Mouse (Mus musculus): ENCODE results near the gene Dnajc14. TPM values are rescaled to one million over a fixed set of nuclear protein-coding genes. Genes with fewer than 3 reads are reported as not detected.

Gene Dnajc14
- polyA plus RNA-seq, 1 experiment: 21.6 TPM

GRCm38 (mm10) chr10:128801981-128802495 is 1.8 kb upstream of the Dnajc14 start:
- H3K36me3 ChIP-seq (ENCODE audit: control insufficient read depth, insufficient read depth, low read length): no peaks in the 10 kb centered on the region
- no peak overlapping the region for H3K4me3 ChIP-seq (ENCODE audit: control insufficient read depth, insufficient read depth, low read length)
- TF ChIP-seq POLR2A (IDR thresholded peaks at IDR 0.05; ENCODE audit: control insufficient read depth, extremely low read depth, insufficient read depth, low read length, poor library complexity) (no peak), CTCF (IDR thresholded peaks at IDR 0.05; ENCODE audit: borderline replicate concordance, control insufficient read depth, extremely low read depth, insufficient read depth, low read length, poor library complexity) (no peak)
- WGBS: 95% methylated on average over 16 of the region's 16 CpGs
- DNase-seq: no peak
- H3K4me1 ChIP-seq (replicated peaks; ENCODE audit: control insufficient read depth, insufficient read depth, low read length): peaks cover 20% of the 10 kb centered on the region
- no peaks in the 10 kb centered on the region for H3K27me3 ChIP-seq (ENCODE audit: control insufficient read depth, insufficient read depth, low read length)
- H3K27ac ChIP-seq (ENCODE audit: control insufficient read depth, insufficient read depth, low read length): no peak overlapping the region

GRCm38 (mm10) chr10:128802956-128803355 is 906 bp upstream of the Dnajc14 start:
- Histone ChIP-seq H3K4me3 (ENCODE audit: control insufficient read depth, insufficient read depth, low read length) (no peak overlapping the region), H3K27ac (ENCODE audit: control insufficient read depth, insufficient read depth, low read length) (no peak overlapping the region), H3K36me3 (ENCODE audit: control insufficient read depth, insufficient read depth, low read length) (no peaks in the 10 kb centered on the region), H3K27me3 (ENCODE audit: control insufficient read depth, insufficient read depth, low read length) (no peaks in the 10 kb centered on the region), H3K4me1 (replicated peaks; ENCODE audit: control insufficient read depth, insufficient read depth, low read length) (peaks cover 23% of the 10 kb centered on the region)
- TF ChIP-seq CTCF (IDR thresholded peaks at IDR 0.05; ENCODE audit: borderline replicate concordance, control insufficient read depth, extremely low read depth, insufficient read depth, low read length, poor library complexity) (no peak), POLR2A (IDR thresholded peaks at IDR 0.05; ENCODE audit: control insufficient read depth, extremely low read depth, insufficient read depth, low read length, poor library complexity) (no peak)
- no peak for DNase-seq
- 92% methylated on average over 4 of the region's 4 CpGs for WGBS

GRCm38 (mm10) chr10:128803361-128803760 is 501 bp upstream of the Dnajc14 start:
- no peak for TF ChIP-seq POLR2A (IDR thresholded peaks at IDR 0.05; ENCODE audit: control insufficient read depth, extremely low read depth, insufficient read depth, low read length, poor library complexity)
- TF ChIP-seq CTCF (IDR thresholded peaks at IDR 0.05; ENCODE audit: borderline replicate concordance, control insufficient read depth, extremely low read depth, insufficient read depth, low read length, poor library complexity): no peak
- DNase-seq: no peak
- H3K27ac ChIP-seq (ENCODE audit: control insufficient read depth, insufficient read depth, low read length): no peak overlapping the region
- no peaks in the 10 kb centered on the region for H3K27me3 ChIP-seq (ENCODE audit: control insufficient read depth, insufficient read depth, low read length)
- WGBS: 13% methylated on average over 6 of the region's 6 CpGs
- H3K4me3 ChIP-seq (ENCODE audit: control insufficient read depth, insufficient read depth, low read length): no peak overlapping the region
- peaks cover 26% of the 10 kb centered on the region for H3K4me1 ChIP-seq (replicated peaks; ENCODE audit: control insufficient read depth, insufficient read depth, low read length)
- no peaks in the 10 kb centered on the region for H3K36me3 ChIP-seq (ENCODE audit: control insufficient read depth, insufficient read depth, low read length)

GRCm38 (mm10) chr10:128804271-128805091 is 619 bp downstream of the Dnajc14 start, which contains the start of gene Tmem198b:
Tmem198b (minus strand) TSS chr10:128804370.
- Histone ChIP-seq H3K36me3 (ENCODE audit: control insufficient read depth, insufficient read depth, low read length) (no peaks in the 10 kb centered on the region), H3K4me3 (ENCODE audit: control insufficient read depth, insufficient read depth, low read length) (peak within 1 kb of the TSS; percentile 80), H3K27ac (ENCODE audit: control insufficient read depth, insufficient read depth, low read length) (peak within 1 kb of the TSS; percentile 79), H3K4me1 (replicated peaks; ENCODE audit: control insufficient read depth, insufficient read depth, low read length) (peaks cover 30% of the 10 kb centered on the region), H3K27me3 (ENCODE audit: control insufficient read depth, insufficient read depth, low read length) (no peaks in the 10 kb centered on the region)
- peak; percentile 57 for DNase-seq
- WGBS: under 1% methylated on average over 27 of the region's 28 CpGs
- TF ChIP-seq POLR2A (IDR thresholded peaks at IDR 0.05; ENCODE audit: control insufficient read depth, extremely low read depth, insufficient read depth, low read length, poor library complexity): no peak
- TF ChIP-seq CTCF (IDR thresholded peaks at IDR 0.05; ENCODE audit: borderline replicate concordance, control insufficient read depth, extremely low read depth, insufficient read depth, low read length, poor library complexity): no peak

GRCm38 (mm10) chr10:128805092-128806000 is 1.5 kb downstream of the Dnajc14 start:
- H3K27ac ChIP-seq (ENCODE audit: control insufficient read depth, insufficient read depth, low read length): peak overlapping the region; percentile 79
- no peaks in the 10 kb centered on the region for H3K36me3 ChIP-seq (ENCODE audit: control insufficient read depth, insufficient read depth, low read length)
- WGBS: under 1% methylated on average over 70 of the region's 70 CpGs
- H3K4me3 ChIP-seq (ENCODE audit: control insufficient read depth, insufficient read depth, low read length): peak overlapping the region; percentile 80
- TF ChIP-seq CTCF (IDR thresholded peaks at IDR 0.05; ENCODE audit: borderline replicate concordance, control insufficient read depth, extremely low read depth, insufficient read depth, low read length, poor library complexity): peak; percentile 65; the same call in 1 of the 2 replicates
- TF ChIP-seq POLR2A (IDR thresholded peaks at IDR 0.05; ENCODE audit: control insufficient read depth, extremely low read depth, insufficient read depth, low read length, poor library complexity): peak; percentile 77
- H3K27me3 ChIP-seq (ENCODE audit: control insufficient read depth, insufficient read depth, low read length): no peaks in the 10 kb centered on the region
- peaks cover 30% of the 10 kb centered on the region for H3K4me1 ChIP-seq (replicated peaks; ENCODE audit: control insufficient read depth, insufficient read depth, low read length)
- DNase-seq: peak; percentile 95

- TF ChIP-seq CTCF (IDR thresholded peaks at IDR 0.05; ENCODE audit: borderline replicate concordance, control insufficient read depth, extremely low read depth, insufficient read depth, low read length, poor library complexity) (no peak), POLR2A (IDR thresholded peaks at IDR 0.05; ENCODE audit: control insufficient read depth, extremely low read depth, insufficient read depth, low read length, poor library complexity) (no peak)
- WGBS: 48% methylated on average over 6 of the region's 6 CpGs
- Histone ChIP-seq H3K27ac (ENCODE audit: control insufficient read depth, insufficient read depth, low read length) (peak overlapping the region; percentile 14; the same call in 1 of the 2 replicates), H3K4me1 (replicated peaks; ENCODE audit: control insufficient read depth, insufficient read depth, low read length) (peaks cover 30% of the 10 kb centered on the region), H3K27me3 (ENCODE audit: control insufficient read depth, insufficient read depth, low read length) (no peaks in the 10 kb centered on the region), H3K36me3 (ENCODE audit: control insufficient read depth, insufficient read depth, low read length) (no peaks in the 10 kb centered on the region), H3K4me3 (ENCODE audit: control insufficient read depth, insufficient read depth, low read length) (peak overlapping the region; percentile 38)
- peak; percentile 25 for DNase-seq
Measured at GRCm38 (mm10) chr10:128806086-128806485, 2.2 kb downstream of the Dnajc14 start.
